Mouse (Mus musculus): ENCODE results near the gene Npm1.

Gene Npm1

GRCm38 (mm10) chr11:33145201-33146142 lies 17.5 kb downstream of the Npm1 start:
- no peak for DNase-seq

- no peak for DNase-seq
Observed at GRCm38 (mm10) chr11:33143906-33144305, 19.1 kb downstream of the Npm1 start.

GRCm38 (mm10) chr11:33142801-33143200 lies 20.2 kb downstream of the Npm1 start:
- DNase-seq: no peak

GRCm38 (mm10) chr11:33140111-33140460 lies 22.9 kb downstream of the Npm1 start:
- no peak for DNase-seq

GRCm38 (mm10) chr11:33139458-33140110 lies 23.4 kb downstream of the Npm1 start:
- no peak for DNase-seq

GRCm38 (mm10) chr11:33138686-33139085 lies 24.3 kb downstream of the Npm1 start:
- DNase-seq: no peak

GRCm38 (mm10) chr11:33134391-33134986 lies 28.5 kb downstream of the Npm1 start:
- DNase-seq: no peak

GRCm38 (mm10) chr11:33132619-33133338 lies 30.2 kb downstream of the Npm1 start:
- DNase-seq: no peak

- DNase-seq: no peak
Observed at GRCm38 (mm10) chr11:33127058-33127457, 35.9 kb downstream of the Npm1 start.

- no peak for DNase-seq
Observed at GRCm38 (mm10) chr11:33122575-33123268, 40.3 kb downstream of the Npm1 start.

- no peak for DNase-seq
Observed at GRCm38 (mm10) chr11:33119556-33119955, 43.5 kb downstream of the Npm1 start.

- DNase-seq: no peak
Observed at GRCm38 (mm10) chr11:33119116-33119515, 43.9 kb downstream of the Npm1 start.

- no peak for DNase-seq
Observed at GRCm38 (mm10) chr11:33118480-33118879, 44.5 kb downstream of the Npm1 start.

- no peak for DNase-seq
Observed at GRCm38 (mm10) chr11:33115796-33116195, 47.2 kb downstream of the Npm1 start.

GRCm38 (mm10) chr11:33112407-33112806 lies 50.6 kb downstream of the Npm1 start:
- DNase-seq: no peak

- DNase-seq: no peak
Observed at GRCm38 (mm10) chr11:33110111-33110510, 52.9 kb downstream of the Npm1 start.

- no peak for DNase-seq
Observed at GRCm38 (mm10) chr11:33107540-33107939, 55.5 kb downstream of the Npm1 start.

GRCm38 (mm10) chr11:33104911-33105316 lies 58.1 kb downstream of the Npm1 start:
- DNase-seq: no peak

GRCm38 (mm10) chr11:33103291-33103943 lies 59.6 kb downstream of the Npm1 start:
- no peak for DNase-seq

All from thymus, postnatal 36 days (tissue).